Mouse (Mus musculus) midbrain, embryonic 11.5 days (tissue): ENCODE measurements around the gene Med6. TPM values are rescaled to one million over a fixed set of nuclear protein-coding genes. Genes with fewer than 3 reads are reported as not detected.

ENCODE experiments used
- polyA plus RNA-seq: library from polyadenylated mRNA; unstranded; fragments of >200 nt; fragmentation: Nextera tagmentation; extraction: Ambion mirVana; gene quantifications from 2 replicates; pipeline ENCODE4 v1.2.1, GENCODE M21; 2014

The Med6 gene
- polyA plus RNA-seq, 1 experiment from 2014 or later: 80.7 TPM

Other genes starting within 250 kb of the Med6 start
- 0.21 and 0.33 TPM in 2 replicates for gene Gm4787, start 215.5 kb downstream of the Med6 start, polyA plus RNA-seq
- gene Adam4, start 173.1 kb downstream of the Med6 start, polyA plus RNA-seq: 0.46 and 0.56 TPM in 2 replicates
- 140 and 159 TPM in 2 replicates for gene Cox16, start 109.9 kb downstream of the Med6 start, polyA plus RNA-seq
- gene Gm20498, start 62.1 kb downstream of the Med6 start, polyA plus RNA-seq: 32.5 and 34.5 TPM in 2 replicates
- 35.7 and 36.5 TPM in 2 replicates for gene Synj2bp, start 62.1 kb downstream of the Med6 start, polyA plus RNA-seq
- gene Adam21, start 26.5 kb downstream of the Med6 start, polyA plus RNA-seq: 0.16 and 0.22 TPM in 2 replicates
- 2.0 TPM in 2 replicates for gene Ttc9, start 36.2 kb upstream of the Med6 start, polyA plus RNA-seq
- 1.9 and 2.2 TPM in 2 replicates for gene Map3k9, start 186.2 kb upstream of the Med6 start, polyA plus RNA-seq